Mouse (Mus musculus): Measurements from ENCODE around the gene Dscaml1.

DNA sequence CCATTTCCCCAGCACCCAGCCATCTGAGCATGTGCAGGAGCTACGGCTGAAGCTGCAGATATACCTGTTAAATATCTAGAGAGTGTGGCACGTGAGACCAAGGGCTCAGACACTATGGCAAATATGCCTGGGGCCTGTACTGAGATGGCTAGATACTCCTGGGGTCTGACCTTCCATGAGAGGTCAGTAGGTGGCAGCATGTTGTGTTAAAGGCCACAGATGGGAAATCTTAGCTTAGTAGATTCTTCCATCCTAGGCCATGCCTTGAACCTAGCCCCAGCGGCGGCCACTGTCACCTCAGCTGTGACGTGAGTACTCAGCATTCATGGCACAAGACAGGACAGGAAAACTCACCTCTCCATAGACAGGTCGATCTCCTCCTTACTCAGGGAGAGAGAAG is 347.7 kb downstream of the Dscaml1 start:
- TF ChIP-seq POLR2A (IDR thresholded peaks at IDR 0.05; ENCODE audit: low read depth, low read length) = no peak
- no peak for TF ChIP-seq CTCF (conservative IDR thresholded peaks at IDR 0.05; ENCODE audit: insufficient read depth, insufficient read length, low read depth, low read length)

All from kidney, adult 2 months (tissue).